Mouse (Mus musculus) liver, postnatal 0 days (tissue): ENCODE measurements around the gene Eef1akmt4.

Source experiments
- CTCF ChIP-seq: sonication (generic); IDR thresholded peaks from 2 replicates; pipeline ENCODE4 v1.5.1; 2016; ENCODE audit warnings: antibody characterized with exemption, low read depth
- EP300 ChIP-seq: IDR thresholded peaks from 2 replicates; pipeline ENCODE4 v1.6.1; 2016; ENCODE audit warnings: antibody characterized with exemption, low read depth, mild to moderate bottlenecking

- TF ChIP-seq CTCF (no peak), EP300 (no peak)
Measured at GRCm38 (mm10) chr16:20621191-20621990, 10.0 kb downstream of the Eef1akmt4 start, which contains the start of gene Camk2n2.
